Mouse (Mus musculus) thymus, adult 2 months (tissue): ENCODE data around the gene Chn2. TPM values are rescaled to one million over a fixed set of nuclear protein-coding genes. Genes with fewer than 3 reads are reported as not detected.

Source experiments
- DNase-seq: peaks from one replicate; pipeline ENCODE4 v3.0.0; 2021
- H3K27ac ChIP-seq: fragments of 200-500 bp; 2 replicates; pipeline ENCODE4 v1.5.1; 2012; ENCODE audit warnings: low read length, control low read depth; ENCODE audit not compliant: control insufficient read depth, insufficient read depth
- H3K27me3 ChIP-seq: fragments of 200-500 bp; 2 replicates; pipeline ENCODE4 v1.6.1; 2012; ENCODE audit warnings: mild to moderate bottlenecking, low read length, moderate library complexity, mixed read lengths; ENCODE audit not compliant: control insufficient read depth, insufficient read depth
- H3K36me3 ChIP-seq: fragments of 200-500 bp; 2 replicates; pipeline ENCODE4 v1.6.1; 2012; ENCODE audit warnings: mild to moderate bottlenecking, low read length, moderate library complexity; ENCODE audit not compliant: control insufficient read depth, insufficient read depth
- H3K4me1 ChIP-seq: fragments of 200-500 bp; replicated peaks from 2 replicates; pipeline ENCODE4 v1.6.1; 2012; ENCODE audit warnings: low read length; ENCODE audit not compliant: control insufficient read depth, insufficient read depth
- H3K4me3 ChIP-seq: fragments of 200-500 bp; 2 replicates; pipeline ENCODE4 v1.5.1; 2012; ENCODE audit warnings: mild to moderate bottlenecking, low read length, control low read depth, moderate library complexity; ENCODE audit not compliant: control insufficient read depth, insufficient read depth
- CTCF ChIP-seq: fragments of 200-500 bp; IDR thresholded peaks from 2 replicates; pipeline ENCODE4 v1.5.1; 2012; ENCODE audit warnings: mild to moderate bottlenecking, control low read depth, low read length, moderate library complexity, borderline replicate concordance; ENCODE audit not compliant: control insufficient read depth, poor library complexity, insufficient read depth; ENCODE audit errors: extremely low read depth
- POLR2A ChIP-seq: fragments of 200-500 bp; IDR thresholded peaks from 2 replicates; pipeline ENCODE4 v1.6.1; 2012; ENCODE audit warnings: mild to moderate bottlenecking, low read length, control low read depth, moderate library complexity; ENCODE audit not compliant: control insufficient read depth, poor library complexity, insufficient read depth; ENCODE audit errors: extremely low read depth
- WGBS: fragments of 180-500 bp; shearing (Covaris S2); methylation state at CpG from one replicate; pipeline ENCODE4 v1.1.7; 2018; 5-methylcytosine and 5-hydroxymethylcytosine counted together
- polyA plus RNA-seq: library from polyadenylated mRNA; depleted of rRNA; stranded (reverse); fragments of >200 nt; gene quantifications from 2 replicates; pipeline ENCODE4 v1.2.3, GENCODE M21; 2012

Chn2 gene
- polyA plus RNA-seq, 1 experiment = 7.6 TPM

GRCm38 (mm10) chr6:54138157-54138556 is 98.8 kb downstream of the Chn2 start:
- DNase-seq = no peak
- peaks cover 6% of the 10 kb centered on the region; the same call in 1 of the 2 replicates for H3K4me1 ChIP-seq
- H3K36me3 ChIP-seq = no peaks in the 10 kb centered on the region
- 94% methylated on average over 9 of the region's 9 CpGs for WGBS
- no peak overlapping the region for H3K27ac ChIP-seq
- H3K4me3 ChIP-seq = no peak overlapping the region
- no peak for TF ChIP-seq CTCF
- TF ChIP-seq POLR2A = no peak
- no peaks in the 10 kb centered on the region for H3K27me3 ChIP-seq

DNA sequence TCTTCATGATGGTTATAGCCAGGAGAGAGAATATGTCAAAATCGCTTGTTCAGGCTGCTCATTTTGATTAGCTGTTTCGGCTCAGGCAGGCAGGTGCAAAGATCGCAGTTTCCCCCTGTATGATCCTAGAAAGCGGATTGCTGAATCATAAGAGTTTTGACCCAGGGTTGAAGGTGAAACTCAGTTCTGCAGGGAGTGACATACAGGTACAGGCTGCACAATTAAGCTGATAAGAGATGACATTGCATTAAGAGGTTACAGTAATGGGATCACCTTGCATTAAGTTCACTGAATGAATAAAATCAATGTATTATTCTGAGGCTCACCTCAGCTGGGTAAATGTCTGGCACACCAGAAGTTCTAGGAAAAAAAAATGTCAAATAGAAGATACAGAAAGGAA is 101.1 kb downstream of the Chn2 start:
- Histone ChIP-seq H3K4me3 (no peak overlapping the region), H3K36me3 (no peaks in the 10 kb centered on the region), H3K4me1 (peaks cover 14% of the 10 kb centered on the region), H3K27me3 (no peaks in the 10 kb centered on the region), H3K27ac (no peak overlapping the region)
- no peak for DNase-seq
- 97% methylated on average over 4 of the region's 4 CpGs for WGBS
- TF ChIP-seq POLR2A (no peak), CTCF (no peak)

DNA sequence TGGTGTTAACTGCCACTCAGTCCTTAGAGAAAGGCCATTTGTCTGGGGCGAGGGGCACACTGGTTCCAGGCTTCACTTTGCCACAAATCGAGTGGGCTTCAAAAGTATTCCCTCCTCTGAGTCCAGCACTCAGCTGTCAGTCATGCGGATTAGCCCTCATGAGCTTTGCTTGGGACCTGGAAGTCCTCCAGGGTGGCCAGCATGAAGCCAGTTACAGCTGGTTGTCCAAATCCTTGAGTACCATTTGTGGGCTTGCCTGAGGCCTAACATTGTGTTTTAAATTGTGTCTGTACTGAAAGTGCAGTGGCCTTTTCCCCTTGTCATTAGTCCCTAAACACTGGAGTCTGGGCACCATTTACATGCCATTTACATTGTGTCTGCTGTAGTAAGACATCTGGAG is 101.8 kb downstream of the Chn2 start:
- H3K27me3 ChIP-seq = no peaks in the 10 kb centered on the region
- H3K4me1 ChIP-seq = peaks cover 14% of the 10 kb centered on the region
- no peaks in the 10 kb centered on the region for H3K36me3 ChIP-seq
- 95% methylated on average over 3 of the region's 3 CpGs for WGBS
- H3K4me3 ChIP-seq = no peak overlapping the region
- no peak for DNase-seq
- TF ChIP-seq CTCF (no peak), POLR2A (no peak)
- H3K27ac ChIP-seq = no peak overlapping the region

- 43% methylated on average over 11 of the region's 11 CpGs for WGBS
- Histone ChIP-seq H3K4me3 (no peak overlapping the region), H3K36me3 (no peaks in the 10 kb centered on the region), H3K27me3 (no peaks in the 10 kb centered on the region), H3K4me1 (peaks cover 14% of the 10 kb centered on the region), H3K27ac (peak overlapping the region; percentile 65)
- DNase-seq = no peak
- TF ChIP-seq POLR2A (no peak), CTCF (no peak)
Measured at GRCm38 (mm10) chr6:54142848-54143651, 103.7 kb downstream of the Chn2 start.

GRCm38 (mm10) chr6:54143652-54143960 is 104.3 kb downstream of the Chn2 start:
- TF ChIP-seq POLR2A (no peak), CTCF (no peak)
- Histone ChIP-seq H3K4me3 (no peak overlapping the region), H3K27me3 (no peaks in the 10 kb centered on the region), H3K36me3 (no peaks in the 10 kb centered on the region), H3K4me1 (peaks cover 14% of the 10 kb centered on the region), H3K27ac (no peak overlapping the region)
- WGBS = 70% methylated on average over 2 of the region's 2 CpGs
- DNase-seq = no peak

DNA sequence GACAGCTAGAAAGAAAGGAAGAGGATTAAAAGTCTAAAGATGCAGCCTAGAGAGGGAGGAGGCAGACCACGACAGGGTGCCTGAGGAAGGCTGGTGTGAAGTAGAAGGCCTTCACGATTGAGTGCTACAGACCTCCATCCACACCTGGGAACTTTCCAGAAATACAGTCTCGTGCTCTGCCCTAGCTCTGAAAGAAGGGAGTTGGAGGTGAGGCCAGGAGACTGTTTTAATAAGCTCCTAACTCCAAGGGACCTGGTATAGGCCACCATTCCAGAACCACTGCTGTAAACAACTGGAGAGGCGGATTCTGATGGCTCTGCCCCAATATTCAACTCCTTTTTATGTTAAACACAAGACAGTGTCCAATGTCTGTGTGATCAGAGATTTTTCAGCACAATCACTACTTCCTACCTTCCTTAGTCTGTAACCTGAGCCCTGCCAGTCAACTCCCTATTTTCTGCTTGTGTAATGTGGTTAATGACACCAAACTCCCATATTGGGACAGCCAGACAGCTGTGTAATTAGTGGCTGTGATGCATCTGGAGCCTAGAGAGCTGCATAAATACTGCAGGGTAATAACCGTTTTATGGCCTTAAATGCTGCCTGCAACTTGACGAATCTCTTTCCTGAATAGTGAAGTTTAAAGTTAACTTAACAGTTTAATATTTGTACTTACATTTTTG is 109.6 kb downstream of the Chn2 start:
- H3K4me3 ChIP-seq = no peak overlapping the region
- H3K4me1 ChIP-seq = peaks cover 5% of the 10 kb centered on the region
- 79% methylated on average over 6 of the region's 6 CpGs for WGBS
- no peaks in the 10 kb centered on the region for H3K36me3 ChIP-seq
- no peak for TF ChIP-seq POLR2A
- TF ChIP-seq CTCF = no peak
- no peaks in the 10 kb centered on the region for H3K27me3 ChIP-seq
- no peak overlapping the region for H3K27ac ChIP-seq
- no peak for DNase-seq
